Mouse (Mus musculus) MEL (cell line): ENCODE results near the gene Rcor2. TPM values are rescaled to one million over a fixed set of nuclear protein-coding genes. Genes with fewer than 3 reads are reported as not detected.

Experiments used
- DNase-seq: peaks from one replicate; pipeline ENCODE4 v3.0.0; 2011; ENCODE audit warnings: low read depth, low spot score
- H3K27ac ChIP-seq: 2 replicates; pipeline ENCODE4 v1.5.1; 2012; ENCODE audit warnings: low read depth, mild to moderate bottlenecking, control low read depth, low read length, moderate library complexity; ENCODE audit not compliant: control insufficient read depth
- H3K27me3 ChIP-seq, 2 experiments: fragments of 150-350 bp in 1 of 2; sonication (generic) in 1 of 2; 2 replicates each; pipeline ENCODE4 v1.6.1; 2012; ENCODE audit warnings: low read length in 2 of 2, mild to moderate bottlenecking in 2 of 2, improper control_type of control experiment in 1 of 2, moderate library complexity in 1 of 2; ENCODE audit not compliant: insufficient read depth in 2 of 2, control insufficient read depth in 1 of 2
- H3K36me3 ChIP-seq, 2 experiments: 2 replicates each; pipeline ENCODE4 v1.6.1; 2012 to 2014; ENCODE audit warnings: low read length in 2 of 2, improper control_type of control experiment in 1 of 2, inconsistent platforms in 1 of 2, mild to moderate bottlenecking in 1 of 2; ENCODE audit not compliant: insufficient read depth in 2 of 2, control insufficient read depth in 1 of 2
- H3K4me1 ChIP-seq, 2 experiments: fragments of 150-350 bp in 1 of 2; sonication (generic) in 1 of 2; 2 replicates each; pipeline ENCODE4 v1.6.1; 2012; ENCODE audit warnings: low read length in 2 of 2, improper control_type of control experiment in 1 of 2, mild to moderate bottlenecking in 1 of 2; ENCODE audit not compliant: insufficient read depth in 2 of 2, control insufficient read depth in 1 of 2
- H3K4me3 ChIP-seq, 2 experiments: fragments of 150-350 bp in 1 of 2; sonication (generic) in 1 of 2; 2 replicates each; pipeline ENCODE4 v1.5.1; 2012; ENCODE audit warnings: low read depth in 2 of 2, low read length in 2 of 2, mild to moderate bottlenecking in 2 of 2, moderate library complexity in 2 of 2, control low read depth in 1 of 2, improper control_type of control experiment in 1 of 2; ENCODE audit not compliant: control insufficient read depth in 1 of 2, insufficient read depth in 1 of 2
- H3K79me2 ChIP-seq: 2 replicates; pipeline ENCODE4 v1.6.1; 2012; ENCODE audit warnings: mild to moderate bottlenecking, low read length, moderate library complexity; ENCODE audit not compliant: control insufficient read depth, poor library complexity, insufficient read depth
- H3K9ac ChIP-seq: 2 replicates; pipeline ENCODE4 v1.6.1; 2012; ENCODE audit warnings: low read depth, mild to moderate bottlenecking, control low read depth, low read length, moderate library complexity; ENCODE audit not compliant: control insufficient read depth, poor library complexity, severe bottlenecking
- H3K9me3 ChIP-seq: fragments of 150-350 bp; sonication (generic); replicated peaks from 2 replicates; pipeline ENCODE4 v1.6.1; 2012; ENCODE audit warnings: mild to moderate bottlenecking, low read length, improper control_type of control experiment, moderate library complexity; ENCODE audit not compliant: insufficient read depth
- BHLHE40 ChIP-seq: IDR thresholded peaks from 2 replicates; pipeline ENCODE4 v1.6.1; 2012; ENCODE audit warnings: low read depth, mild to moderate bottlenecking, inconsistent platforms, low read length, improper control_type of control experiment, borderline replicate concordance
- CHD1 ChIP-seq: IDR thresholded peaks from 2 replicates; pipeline ENCODE4 v1.6.1; 2012; ENCODE audit warnings: low read depth, mild to moderate bottlenecking, inconsistent platforms, low read length, improper control_type of control experiment
- CTCF ChIP-seq, 3 experiments: IDR thresholded peaks in 2 of 3; conservative IDR thresholded peaks in 1 of 3; 2 replicates each; pipeline ENCODE4 v1.5.1; 2011 to 2012; ENCODE audit warnings: low read length in 3 of 3, low read depth in 2 of 3, mild to moderate bottlenecking in 2 of 3, improper control_type of control experiment in 1 of 3, inconsistent platforms in 1 of 3, mixed read lengths in 1 of 3, moderate library complexity in 1 of 3; ENCODE audit not compliant: control insufficient read depth in 1 of 3, insufficient read depth in 1 of 3, poor library complexity in 1 of 3, severe bottlenecking in 1 of 3
- E2F4 ChIP-seq: IDR thresholded peaks from 2 replicates; pipeline ENCODE4 v1.6.1; 2011; ENCODE audit warnings: low read depth, low read length, improper control_type of control experiment, borderline replicate concordance
- GABPA ChIP-seq: IDR thresholded peaks from 2 replicates; pipeline ENCODE4 v1.6.1; 2012; ENCODE audit warnings: low read depth, mild to moderate bottlenecking, inconsistent platforms, low read length, improper control_type of control experiment, moderate library complexity
- HCFC1 ChIP-seq: IDR thresholded peaks from 2 replicates; pipeline ENCODE4 v1.6.1; 2012; ENCODE audit warnings: low read depth, mild to moderate bottlenecking, inconsistent platforms, low read length, improper control_type of control experiment, moderate library complexity
- JUND ChIP-seq: IDR thresholded peaks from 2 replicates; pipeline ENCODE4 v1.6.1; 2011; ENCODE audit warnings: low read depth, mild to moderate bottlenecking, improper control_type of control experiment, low read length
- KAT2A ChIP-seq: conservative IDR thresholded peaks from 2 replicates; pipeline ENCODE4 v1.6.1; 2012; ENCODE audit warnings: low read depth, low read length, improper control_type of control experiment, inconsistent platforms
- MAFK ChIP-seq: IDR thresholded peaks from 2 replicates; pipeline ENCODE4 v1.6.1; 2011; ENCODE audit warnings: low read depth, mild to moderate bottlenecking, low read length, improper control_type of control experiment, borderline replicate concordance
- MAX ChIP-seq: IDR thresholded peaks from 2 replicates; pipeline ENCODE4 v1.6.1; 2011; ENCODE audit warnings: low read length, improper control_type of control experiment
- MAZ ChIP-seq: IDR thresholded peaks from 2 replicates; pipeline ENCODE4 v1.6.1; 2012; ENCODE audit warnings: low read depth, mild to moderate bottlenecking, inconsistent platforms, low read length, improper control_type of control experiment
- MXI1 ChIP-seq: IDR thresholded peaks from 2 replicates; pipeline ENCODE4 v1.6.1; 2011; ENCODE audit warnings: mild to moderate bottlenecking, low read depth, low read length, improper control_type of control experiment
- MYB ChIP-seq: IDR thresholded peaks from 2 replicates; pipeline ENCODE4 v1.6.1; 2011; ENCODE audit warnings: mild to moderate bottlenecking, low read depth, low read length, improper control_type of control experiment
- MYC ChIP-seq: IDR thresholded peaks from 2 replicates; pipeline ENCODE4 v1.6.1; 2011; ENCODE audit warnings: low read depth, mild to moderate bottlenecking, low read length, improper control_type of control experiment, moderate library complexity
- NELFE ChIP-seq: IDR thresholded peaks from 2 replicates; pipeline ENCODE4 v1.6.1; 2011; ENCODE audit warnings: low read depth, low read length, improper control_type of control experiment
- NRF1 ChIP-seq: IDR thresholded peaks from 2 replicates; pipeline ENCODE4 v1.6.1; 2014; ENCODE audit warnings: low read depth, mild to moderate bottlenecking, inconsistent platforms, low read length, improper control_type of control experiment, moderate library complexity; ENCODE audit not compliant: poor library complexity, insufficient read depth, severe bottlenecking
- POLR2A ChIP-seq, 2 experiments: IDR thresholded peaks; 2 replicates each; pipeline ENCODE4 v1.6.1; 2011 to 2012; ENCODE audit warnings: low read length in 2 of 2, mild to moderate bottlenecking in 2 of 2, control low read depth in 1 of 2, improper control_type of control experiment in 1 of 2, low read depth in 1 of 2, moderate library complexity in 1 of 2; ENCODE audit not compliant: control insufficient read depth in 1 of 2, insufficient read depth in 1 of 2, poor library complexity in 1 of 2
- POLR2AphosphoS2 ChIP-seq: IDR thresholded peaks from 2 replicates; pipeline ENCODE4 v1.6.1; 2011; ENCODE audit warnings: low read length, improper control_type of control experiment
- POLR2AphosphoS5 ChIP-seq: IDR thresholded peaks from 2 replicates; pipeline ENCODE4 v1.6.1; 2012; ENCODE audit warnings: low read depth, borderline replicate concordance, mild to moderate bottlenecking, inconsistent platforms, low read length, moderate library complexity, mixed read lengths
- RAD21 ChIP-seq: IDR thresholded peaks from 2 replicates; pipeline ENCODE4 v1.6.1; 2011; ENCODE audit warnings: mild to moderate bottlenecking, low read depth, low read length, improper control_type of control experiment
- RCOR1 ChIP-seq: IDR thresholded peaks from 2 replicates; pipeline ENCODE4 v1.6.1; 2012; ENCODE audit warnings: low read depth, mild to moderate bottlenecking, inconsistent platforms, low read length, improper control_type of control experiment
- SMC3 ChIP-seq: IDR thresholded peaks from 2 replicates; pipeline ENCODE4 v1.6.1; 2011; ENCODE audit warnings: low read depth, low read length, improper control_type of control experiment
- TAL1 ChIP-seq: IDR thresholded peaks from 2 replicates; pipeline ENCODE4 v1.6.1; 2012; ENCODE audit warnings: mild to moderate bottlenecking, inconsistent platforms, low read length, moderate library complexity, mixed read lengths
- TBP ChIP-seq: IDR thresholded peaks from 2 replicates; pipeline ENCODE4 v1.8.0; 2011; ENCODE audit warnings: low read depth, low read length, improper control_type of control experiment
- UBTF ChIP-seq: IDR thresholded peaks from 2 replicates; pipeline ENCODE4 v1.6.1; 2012; ENCODE audit warnings: low read depth, mild to moderate bottlenecking, inconsistent platforms, low read length, improper control_type of control experiment, moderate library complexity, borderline replicate concordance; ENCODE audit not compliant: insufficient read depth
- USF1 ChIP-seq: IDR thresholded peaks from 2 replicates; pipeline ENCODE4 v1.6.1; 2014; ENCODE audit warnings: low read depth, mild to moderate bottlenecking, inconsistent platforms, low read length, improper control_type of control experiment, moderate library complexity
- USF2 ChIP-seq, 2 experiments: IDR thresholded peaks; 2 replicates each; pipeline ENCODE4 v1.6.1; 2011 to 2012; ENCODE audit warnings: improper control_type of control experiment in 2 of 2, low read length in 2 of 2, borderline replicate concordance in 1 of 2, inconsistent platforms in 1 of 2, low read depth in 1 of 2, mild to moderate bottlenecking in 1 of 2; ENCODE audit not compliant: insufficient read depth in 1 of 2
- ZNF384 ChIP-seq: IDR thresholded peaks from 2 replicates; pipeline ENCODE4 v1.6.1; 2012; ENCODE audit warnings: low read depth, mild to moderate bottlenecking, inconsistent platforms, low read length, improper control_type of control experiment
- polyA plus RNA-seq, 2 experiments: library from polyadenylated mRNA; stranded (reverse) in 1 of 2; unstranded in 1 of 2; fragments of >175 nt in 1 of 2; fragments of >200 nt in 1 of 2; gene quantifications; 2 replicates each; pipeline versions ENCODE4 v1.2.1 to v1.2.4; 2012; ENCODE audit warnings: low replicate concordance in 2 of 2, low read depth in 1 of 2; ENCODE audit not compliant: insufficient read length in 2 of 2, insufficient read depth in 1 of 2, missing spikeins in 1 of 2
- total RNA-seq: library from RNA; depleted of rRNA; stranded (reverse); fragments of 300-350 nt; gene quantifications from 2 replicates; pipeline ENCODE4 v1.2.3, GENCODE M21; 2012

Rcor2 gene
- total and polyA plus RNA-seq, 3 experiments = 31.4 to 60.2 TPM; not detected in 1

DNA sequence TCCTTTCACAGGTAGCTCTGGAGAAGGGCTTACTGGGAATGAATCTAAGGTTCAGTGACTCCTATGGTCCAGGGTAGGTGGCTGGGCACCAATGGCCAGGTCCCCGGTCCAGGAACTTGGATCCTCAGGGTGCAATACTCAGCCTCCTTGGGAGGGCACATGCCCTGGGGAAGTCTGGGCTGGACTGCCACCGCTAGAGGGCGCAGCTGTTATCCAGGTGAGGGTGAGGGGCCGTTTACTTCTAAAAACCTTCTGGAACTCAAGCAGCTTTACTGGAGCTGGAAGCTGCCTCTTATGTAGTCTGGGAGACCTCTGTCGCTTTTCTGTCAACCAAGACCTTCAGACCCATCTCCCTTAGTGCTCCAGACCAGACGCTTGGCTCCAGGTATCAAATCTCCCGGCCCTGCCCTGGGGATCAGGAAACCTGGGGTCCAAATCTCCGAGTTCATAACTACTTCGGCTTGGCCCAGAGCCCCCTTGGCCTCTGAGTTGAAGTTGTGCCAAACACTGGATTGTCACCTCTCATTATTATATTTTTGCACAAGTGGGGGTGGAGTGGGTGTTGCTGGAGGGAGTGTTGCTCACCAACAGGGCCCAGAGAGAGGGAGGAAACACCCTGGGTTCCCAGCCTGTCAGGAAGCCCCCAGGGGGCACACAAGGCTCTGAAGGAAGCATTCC, 2.9 kb upstream of the Rcor2 start (continued):
- TF ChIP-seq MAX (peak; percentile 68; the same call in 1 of the 2 replicates), SMC3 (peak; percentile 94), MYB (no peak), MYC (peak; percentile 71), USF1 (peak; percentile 27; the same call in 1 of the 2 replicates), RCOR1 (no peak), TBP (no peak), JUND (no peak), POLR2AphosphoS2 (no peak), POLR2A (IDR thresholded peaks at IDR 0.05; ENCODE audit: control insufficient read depth in 1 of 2, insufficient read depth in 1 of 2, low read depth in 1 of 2, low read length in 2 of 2, poor library complexity in 1 of 2) (no peak), ZNF384 (no peak), RAD21 (peak; percentile 83), NELFE (0 out of 2 replicates have a peak, but pooled peaks have one; percentile 17), E2F4 (no peak), BHLHE40 (0 out of 2 replicates have a peak, but pooled peaks have one; percentile 29), NRF1 (no peak), KAT2A (no peak), CHD1 (no peak), MAFK (no peak), GABPA (no peak), TAL1 (no peak), HCFC1 (peak; percentile 53)

DNA sequence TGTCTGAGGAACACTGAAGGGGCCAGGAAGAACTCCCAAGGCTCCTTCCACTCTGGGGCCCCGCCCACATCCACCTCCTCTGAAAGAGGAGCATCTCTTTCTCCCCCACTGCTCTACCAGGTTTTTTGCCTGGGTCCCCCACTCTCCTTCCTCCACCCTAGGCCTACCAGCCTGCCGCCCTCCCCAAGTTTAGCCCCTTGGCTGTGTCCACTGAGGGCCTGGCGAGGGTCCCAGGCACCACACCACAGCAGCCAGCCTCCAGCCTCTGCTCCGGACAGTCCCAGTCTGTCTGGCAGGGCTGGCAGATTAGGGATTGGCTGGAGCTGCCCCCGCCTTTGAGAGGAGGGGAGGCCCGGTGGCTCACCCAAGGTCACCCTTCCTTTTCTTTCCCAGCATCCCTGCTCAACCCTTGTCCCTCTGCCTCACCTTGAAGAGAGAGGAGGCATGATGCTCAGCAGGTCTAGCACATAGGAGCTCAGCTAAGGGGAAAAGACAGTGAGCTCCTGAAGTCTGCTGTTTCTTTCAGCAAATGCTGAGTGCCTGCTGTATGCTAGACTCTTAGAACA, 2.3 kb upstream of the Rcor2 start:
- H3K4me1 ChIP-seq = peaks cover 0 to 28% of the 10 kb centered on the region in 2 experiments; a peak in 3 of 4 replicates
- H3K9me3 ChIP-seq = no peaks in the 10 kb centered on the region
- DNase-seq = peak; percentile 50
- H3K9ac ChIP-seq = no peak overlapping the region
- peaks cover 0 to 4% of the 10 kb centered on the region in 2 experiments; a peak in 1 of 4 replicates for H3K36me3 ChIP-seq
- peak overlapping the region; percentile 20 to 30; a peak in 2 of 4 replicates for H3K4me3 ChIP-seq
- peak overlapping the region; percentile 25 for H3K27ac ChIP-seq
- H3K79me2 ChIP-seq = peaks cover 5% of the 10 kb centered on the region
- TF ChIP-seq MYC = no peak
- no peak for TF ChIP-seq KAT2A
- TF ChIP-seq CTCF (IDR thresholded peaks at IDR 0.05 in 2 of 3, conservative IDR thresholded peaks at IDR 0.05 in 1 of 3; ENCODE audit: control insufficient read depth in 1 of 3, insufficient read depth in 1 of 3, low read depth in 2 of 3, low read length in 3 of 3, poor library complexity in 1 of 3, severe bottlenecking in 1 of 3) = no peak
- no peak for TF ChIP-seq MAZ
- TF ChIP-seq USF2 (IDR thresholded peaks at IDR 0.05; ENCODE audit: borderline replicate concordance in 1 of 2, insufficient read depth in 1 of 2, low read depth in 1 of 2, low read length in 2 of 2) = no peak
- no peak for TF ChIP-seq NRF1
- TF ChIP-seq NELFE = no peak
- no peak for TF ChIP-seq POLR2AphosphoS5
- TF ChIP-seq JUND = no peak
- no peak for TF ChIP-seq RAD21
- no peak for TF ChIP-seq BHLHE40
- no peak for TF ChIP-seq UBTF
- TF ChIP-seq MAX = no peak
- TF ChIP-seq MXI1 = no peak
- TF ChIP-seq MYB = no peak
- TF ChIP-seq ZNF384 = no peak
- no peak for TF ChIP-seq POLR2A (IDR thresholded peaks at IDR 0.05; ENCODE audit: control insufficient read depth in 1 of 2, insufficient read depth in 1 of 2, low read depth in 1 of 2, low read length in 2 of 2, poor library complexity in 1 of 2)
- H3K27me3 ChIP-seq = no peaks in the 10 kb centered on the region
